Mouse (Mus musculus): ENCODE data around the gene Pdgfd. TPM values are rescaled to one million over a fixed set of nuclear protein-coding genes. Genes with fewer than 3 reads are reported as not detected.

Pdgfd gene
- total RNA-seq, 2 experiments from 2014 or later = 6.2 to 6.6 TPM

Other genes with a start within 250 kb of the Pdgfd start
- gene Ddi1, start 101.3 kb downstream of the Pdgfd start, total RNA-seq (2021) = not detected